Mouse (Mus musculus): Measurements from ENCODE around the gene Prkar1a. TPM values are rescaled to one million over a fixed set of nuclear protein-coding genes. Genes with fewer than 3 reads are reported as not detected.
A peak's percentile ranks its signal among the peaks of the same experiment; 100 is the strongest.

The Prkar1a gene
- polyA plus RNA-seq, 1 experiment from 2014 or later: 435 TPM

DNA sequence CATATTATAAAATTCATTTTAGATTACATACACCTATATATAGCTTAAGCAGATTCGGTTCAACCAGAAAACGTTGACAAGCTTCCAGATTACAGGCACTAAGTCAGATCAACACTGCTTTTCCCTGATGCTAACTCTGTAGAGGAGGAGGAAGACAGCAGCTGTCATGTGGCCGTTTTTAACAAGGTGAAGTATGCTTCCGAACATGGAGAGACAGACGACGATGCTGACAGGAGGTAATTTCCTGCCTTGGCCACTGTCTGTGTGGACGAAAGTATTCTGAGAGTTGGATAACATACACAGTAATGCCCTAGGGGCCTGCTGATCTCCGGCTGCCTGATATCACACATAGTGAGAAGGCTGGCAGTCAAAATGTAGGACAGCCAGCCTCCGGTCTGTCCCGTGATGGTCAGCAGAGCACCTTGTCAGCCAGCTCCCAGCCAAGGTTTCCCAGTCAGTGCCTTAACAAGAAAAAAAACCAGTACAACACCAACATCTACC is 20.1 kb upstream of the Prkar1a start:
- WGBS (ENCODE audit: insufficient replicate concordance): 14% methylated on average over 10 of the region's 10 CpGs
- peak overlapping the region; percentile 76 for H3K27ac ChIP-seq (ENCODE audit: low read depth, low read length)
- peak overlapping the region; percentile 22; the same call in 1 of the 2 replicates for H3K4me2 ChIP-seq
- H3K9ac ChIP-seq (ENCODE audit: low read depth, low read length): no peak overlapping the region
- no peaks in the 10 kb centered on the region for H3K27me3 ChIP-seq (ENCODE audit: control insufficient read depth, insufficient read depth, low read length)
- H3K9me3 ChIP-seq (replicated peaks; ENCODE audit: control insufficient read depth, low read length): no peaks in the 10 kb centered on the region
- peaks cover 7% of the 10 kb centered on the region; the same call in 1 of the 2 replicates for H3K4me1 ChIP-seq (ENCODE audit: control insufficient read depth, insufficient read depth, low read length)
- no peak overlapping the region for H3K4me3 ChIP-seq (ENCODE audit: low read depth, low read length)
- ATAC-seq (replicated peaks; ENCODE audit: insufficient number of reproducible peaks, low FRiP score, low TSS enrichment): peak; percentile 79; the same call in 1 of the 2 replicates
- no peaks in the 10 kb centered on the region for H3K36me3 ChIP-seq (ENCODE audit: control insufficient read depth, insufficient read depth, low read length)

DNA sequence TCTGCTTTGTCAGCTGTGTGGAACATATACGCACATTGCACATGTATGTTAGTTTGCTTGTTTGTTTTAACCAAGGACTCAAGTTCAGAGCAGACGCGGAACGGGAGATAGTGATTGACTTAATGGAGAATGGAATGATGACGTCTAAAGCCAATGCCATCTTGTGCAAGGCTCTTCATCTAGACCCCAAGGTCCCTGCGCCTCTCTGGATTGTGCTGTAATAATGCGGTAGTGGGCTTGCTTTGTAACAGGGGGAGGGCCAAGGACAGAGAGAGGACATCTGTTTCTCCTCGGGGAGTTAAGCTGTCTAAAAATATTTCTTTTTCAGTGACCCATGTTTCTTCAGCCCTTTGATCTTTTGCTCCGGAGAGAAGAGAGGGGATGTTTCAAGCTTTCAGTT is 14.3 kb upstream of the Prkar1a start:
- Histone ChIP-seq H3K27me3 (ENCODE audit: control insufficient read depth, insufficient read depth, low read length) (no peaks in the 10 kb centered on the region), H3K9me3 (replicated peaks; ENCODE audit: control insufficient read depth, low read length) (no peaks in the 10 kb centered on the region), H3K4me2 (no peak overlapping the region), H3K9ac (ENCODE audit: low read depth, low read length) (no peak overlapping the region), H3K4me3 (ENCODE audit: low read depth, low read length) (no peak overlapping the region), H3K4me1 (ENCODE audit: control insufficient read depth, insufficient read depth, low read length) (no peaks in the 10 kb centered on the region), H3K36me3 (ENCODE audit: control insufficient read depth, insufficient read depth, low read length) (no peaks in the 10 kb centered on the region), H3K27ac (ENCODE audit: low read depth, low read length) (no peak overlapping the region)
- no peak for ATAC-seq (replicated peaks; ENCODE audit: insufficient number of reproducible peaks, low FRiP score, low TSS enrichment)
- 73% methylated on average over 9 of the region's 9 CpGs for WGBS (ENCODE audit: insufficient replicate concordance)

DNA sequence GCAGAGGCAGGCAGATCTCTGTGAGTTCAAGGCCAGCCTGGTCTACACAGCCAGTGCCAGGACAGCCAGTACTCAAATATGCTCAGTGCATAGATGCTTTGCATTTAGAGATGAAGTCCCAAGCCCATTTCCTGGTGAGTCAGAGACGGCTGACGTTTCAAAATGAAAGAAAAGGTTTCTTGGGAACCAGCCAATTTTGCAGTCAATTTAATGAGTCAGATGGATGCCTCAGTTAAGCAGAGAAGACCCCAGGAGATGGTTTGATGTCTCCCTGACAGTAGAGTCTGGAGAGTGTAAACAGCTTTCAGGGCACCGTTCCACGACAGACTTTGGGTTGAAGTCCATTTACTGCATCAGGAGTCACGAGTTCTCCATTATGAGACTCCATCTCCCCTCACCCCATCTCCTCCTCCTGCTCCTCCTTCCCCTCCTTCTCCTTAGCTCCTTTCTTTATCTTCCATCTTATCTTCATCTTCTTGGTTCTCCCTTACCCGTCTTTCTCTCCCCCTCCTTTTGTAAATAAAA is 13.3 kb upstream of the Prkar1a start:
- no peak for ATAC-seq (replicated peaks; ENCODE audit: insufficient number of reproducible peaks, low FRiP score, low TSS enrichment)
- H3K36me3 ChIP-seq (ENCODE audit: control insufficient read depth, insufficient read depth, low read length): no peaks in the 10 kb centered on the region
- no peaks in the 10 kb centered on the region for H3K27me3 ChIP-seq (ENCODE audit: control insufficient read depth, insufficient read depth, low read length)
- H3K4me2 ChIP-seq: no peak overlapping the region
- H3K4me3 ChIP-seq (ENCODE audit: low read depth, low read length): no peak overlapping the region
- no peak overlapping the region for H3K27ac ChIP-seq (ENCODE audit: low read depth, low read length)
- no peaks in the 10 kb centered on the region for H3K4me1 ChIP-seq (ENCODE audit: control insufficient read depth, insufficient read depth, low read length)
- H3K9ac ChIP-seq (ENCODE audit: low read depth, low read length): no peak overlapping the region
- WGBS (ENCODE audit: insufficient replicate concordance): 70% methylated on average over 6 of the region's 6 CpGs
- no peaks in the 10 kb centered on the region for H3K9me3 ChIP-seq (replicated peaks; ENCODE audit: control insufficient read depth, low read length)

DNA sequence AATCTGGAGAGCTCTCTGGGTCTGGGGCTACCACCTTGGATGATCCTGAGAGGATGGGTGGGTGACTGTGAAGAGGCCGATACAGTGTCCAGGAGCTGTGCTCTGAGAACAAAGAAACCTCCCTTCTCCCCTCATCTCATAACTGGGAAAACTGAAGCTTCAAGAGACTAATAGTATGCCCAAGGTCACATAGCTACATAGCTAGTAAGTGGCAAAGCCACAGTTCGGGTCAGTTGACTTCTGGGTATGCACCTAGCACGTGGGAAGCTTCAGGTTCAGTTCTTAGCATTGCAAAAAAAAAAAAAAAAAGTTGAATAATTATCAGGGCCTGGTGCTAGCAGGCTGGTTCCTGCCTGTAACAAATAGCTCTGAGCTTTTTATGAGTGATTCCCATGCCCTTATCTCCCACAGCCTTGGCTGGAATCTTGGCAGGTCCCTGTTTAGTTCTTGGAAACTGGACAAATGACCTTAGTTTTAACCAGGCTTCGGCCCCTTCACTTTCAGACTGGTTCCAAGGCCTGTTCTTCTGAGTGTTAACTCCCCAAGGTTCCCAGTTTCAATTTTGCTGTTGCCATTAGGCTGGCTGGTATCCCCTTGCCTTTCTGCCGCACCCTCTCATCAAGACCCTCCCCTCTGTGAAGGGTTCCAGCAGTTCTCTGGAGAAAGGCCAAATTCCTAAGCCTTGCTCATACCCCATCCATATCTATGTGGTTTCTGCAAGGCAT is 7.5 kb upstream of the Prkar1a start:
- H3K36me3 ChIP-seq (ENCODE audit: control insufficient read depth, insufficient read depth, low read length): no peaks in the 10 kb centered on the region
- no peak overlapping the region for H3K4me3 ChIP-seq (ENCODE audit: low read depth, low read length)
- peaks cover 9% of the 10 kb centered on the region; the same call in 1 of the 2 replicates for H3K4me1 ChIP-seq (ENCODE audit: control insufficient read depth, insufficient read depth, low read length)
- ATAC-seq (replicated peaks; ENCODE audit: insufficient number of reproducible peaks, low FRiP score, low TSS enrichment): no peak
- WGBS (ENCODE audit: insufficient replicate concordance): 68% methylated on average over 5 of the region's 5 CpGs
- peak overlapping the region; percentile 57; the same call in 1 of the 2 replicates for H3K27ac ChIP-seq (ENCODE audit: low read depth, low read length)
- no peaks in the 10 kb centered on the region for H3K9me3 ChIP-seq (replicated peaks; ENCODE audit: control insufficient read depth, low read length)
- no peaks in the 10 kb centered on the region for H3K27me3 ChIP-seq (ENCODE audit: control insufficient read depth, insufficient read depth, low read length)
- no peak overlapping the region for H3K4me2 ChIP-seq
- H3K9ac ChIP-seq (ENCODE audit: low read depth, low read length): no peak overlapping the region

DNA sequence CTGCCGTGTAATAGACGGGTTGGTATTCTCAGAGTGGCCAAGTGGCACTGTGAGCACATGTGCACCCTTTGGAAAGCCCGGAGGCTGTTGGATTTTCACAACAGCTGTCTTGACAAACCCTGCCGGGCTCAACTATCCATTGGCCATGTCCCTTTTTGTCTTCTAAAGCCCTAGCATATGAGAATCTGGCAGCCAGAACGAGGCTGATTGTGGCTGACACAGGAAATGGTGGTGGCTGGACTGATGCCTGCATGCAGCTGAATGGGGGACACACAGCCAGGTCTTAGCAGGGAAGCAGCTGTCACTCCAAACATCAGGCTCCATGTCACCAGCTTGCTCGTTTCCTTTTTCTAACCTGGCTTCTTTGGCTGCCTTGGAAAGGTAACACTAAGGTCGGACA is 695 bp upstream of the Prkar1a start:
- H3K4me2 ChIP-seq: peak overlapping the region; percentile 92
- no peaks in the 10 kb centered on the region for H3K27me3 ChIP-seq (ENCODE audit: control insufficient read depth, insufficient read depth, low read length)
- peak overlapping the region; percentile 99; the same call in 1 of the 2 replicates for H3K27ac ChIP-seq (ENCODE audit: low read depth, low read length)
- no peak overlapping the region for H3K4me3 ChIP-seq (ENCODE audit: low read depth, low read length)
- H3K36me3 ChIP-seq (ENCODE audit: control insufficient read depth, insufficient read depth, low read length): no peaks in the 10 kb centered on the region
- no peak for ATAC-seq (replicated peaks; ENCODE audit: insufficient number of reproducible peaks, low FRiP score, low TSS enrichment)
- H3K9me3 ChIP-seq (replicated peaks; ENCODE audit: control insufficient read depth, low read length): no peaks in the 10 kb centered on the region
- 38% methylated on average over 7 of the region's 7 CpGs for WGBS (ENCODE audit: insufficient replicate concordance)
- H3K9ac ChIP-seq (ENCODE audit: low read depth, low read length): 0 out of 2 replicates have a peak overlapping the region, but pooled peaks have one; percentile 10
- peaks cover 30% of the 10 kb centered on the region for H3K4me1 ChIP-seq (ENCODE audit: control insufficient read depth, insufficient read depth, low read length)

DNA sequence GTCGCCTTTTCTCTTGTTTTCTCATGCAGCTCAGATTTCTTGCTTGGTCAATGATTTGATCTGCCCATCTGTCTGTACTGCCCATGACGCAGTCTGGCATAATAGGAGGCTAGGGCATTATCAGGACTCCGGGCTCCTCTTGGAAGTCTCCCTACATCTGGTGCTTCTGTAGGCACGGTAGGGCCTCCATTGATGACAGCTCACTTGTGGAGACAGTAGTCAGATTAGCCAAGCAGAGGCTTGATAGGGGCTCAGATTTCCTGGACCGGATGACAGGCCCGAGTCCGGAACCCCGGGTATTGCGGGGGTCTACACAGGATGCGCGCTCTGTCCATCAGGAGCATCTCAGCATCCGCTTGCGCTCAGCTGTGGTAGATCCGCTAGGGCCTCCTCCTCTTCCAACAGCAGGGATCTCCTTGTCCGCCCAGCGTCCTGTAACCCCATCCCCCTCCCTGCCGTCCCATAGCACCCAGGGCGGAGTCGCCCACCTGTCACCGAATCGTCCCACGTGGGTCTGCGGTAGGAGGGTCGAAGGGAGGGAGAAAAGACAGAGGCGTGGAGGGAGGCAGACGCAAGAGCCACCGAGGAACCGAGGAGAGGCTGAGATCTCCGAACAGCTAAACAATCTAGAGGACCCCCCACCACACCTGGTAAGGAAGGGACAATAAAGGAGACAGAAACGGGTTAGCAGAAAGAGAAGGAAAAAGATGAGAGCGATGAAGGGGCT is 933 bp downstream of the Prkar1a start:
- WGBS (ENCODE audit: insufficient replicate concordance): 1% methylated on average over 31 of the region's 31 CpGs
- Histone ChIP-seq H3K9ac (ENCODE audit: low read depth, low read length) (peak overlapping the region; percentile 88), H3K36me3 (ENCODE audit: control insufficient read depth, insufficient read depth, low read length) (peaks cover 5% of the 10 kb centered on the region; the same call in 1 of the 2 replicates), H3K9me3 (replicated peaks; ENCODE audit: control insufficient read depth, low read length) (no peaks in the 10 kb centered on the region), H3K4me2 (peak overlapping the region; percentile 92), H3K27ac (ENCODE audit: low read depth, low read length) (peak overlapping the region; percentile 99), H3K4me1 (ENCODE audit: control insufficient read depth, insufficient read depth, low read length) (peaks cover 36% of the 10 kb centered on the region), H3K4me3 (ENCODE audit: low read depth, low read length) (peak overlapping the region; percentile 74), H3K27me3 (ENCODE audit: control insufficient read depth, insufficient read depth, low read length) (no peaks in the 10 kb centered on the region)
- peak; percentile 68 for ATAC-seq (replicated peaks; ENCODE audit: insufficient number of reproducible peaks, low FRiP score, low TSS enrichment)

DNA sequence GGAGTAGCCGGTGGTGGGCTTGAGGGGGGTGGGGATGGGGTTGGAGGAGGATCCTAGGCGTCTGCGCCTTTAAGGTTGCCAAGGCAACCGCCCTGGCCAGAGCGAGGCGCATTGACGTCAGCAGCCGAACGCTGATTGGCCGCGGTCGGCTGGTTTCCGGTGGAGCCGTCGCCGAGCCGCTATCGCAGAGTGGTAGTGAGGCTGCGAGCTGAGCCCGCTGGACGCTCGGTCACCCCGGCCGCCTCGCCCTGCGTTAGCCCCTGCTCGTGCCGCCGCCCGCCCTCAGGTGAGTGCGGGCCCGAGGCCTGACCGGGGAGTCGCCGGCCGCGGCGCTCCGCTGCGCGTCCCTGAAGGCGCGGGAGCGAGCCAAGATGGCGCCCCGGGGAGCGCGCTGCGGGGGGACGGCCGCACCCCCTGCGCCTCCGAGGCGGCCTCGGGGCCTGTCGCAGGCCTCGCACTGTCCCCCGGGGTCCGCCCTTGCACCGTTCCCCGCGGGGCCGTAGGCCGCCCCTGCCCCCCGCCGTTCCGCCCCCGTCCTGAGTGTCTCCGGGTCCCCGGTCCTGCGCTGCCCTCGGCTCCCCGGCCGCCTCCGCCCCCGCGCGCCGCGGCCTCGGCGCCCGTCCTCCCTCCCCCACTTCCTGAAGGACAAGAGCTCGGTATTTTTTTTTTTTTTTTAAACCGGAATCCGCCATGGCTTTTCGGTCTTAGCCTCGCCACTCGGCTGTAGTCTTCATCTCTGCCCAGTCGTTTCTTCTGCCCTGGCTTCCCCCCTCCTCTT is 1.8 kb downstream of the Prkar1a start:
- under 1% methylated on average over 78 of the region's 90 CpGs for WGBS (ENCODE audit: insufficient replicate concordance)
- Histone ChIP-seq H3K9ac (ENCODE audit: low read depth, low read length) (peak overlapping the region; percentile 88), H3K36me3 (ENCODE audit: control insufficient read depth, insufficient read depth, low read length) (peaks cover 5% of the 10 kb centered on the region; the same call in 1 of the 2 replicates), H3K4me3 (ENCODE audit: low read depth, low read length) (peak overlapping the region; percentile 74), H3K4me2 (peak overlapping the region; percentile 92), H3K27me3 (ENCODE audit: control insufficient read depth, insufficient read depth, low read length) (no peaks in the 10 kb centered on the region), H3K9me3 (replicated peaks; ENCODE audit: control insufficient read depth, low read length) (no peaks in the 10 kb centered on the region), H3K4me1 (ENCODE audit: control insufficient read depth, insufficient read depth, low read length) (peaks cover 38% of the 10 kb centered on the region), H3K27ac (ENCODE audit: low read depth, low read length) (peak overlapping the region; percentile 99)
- ATAC-seq (replicated peaks; ENCODE audit: insufficient number of reproducible peaks, low FRiP score, low TSS enrichment): peak; percentile 92

DNA sequence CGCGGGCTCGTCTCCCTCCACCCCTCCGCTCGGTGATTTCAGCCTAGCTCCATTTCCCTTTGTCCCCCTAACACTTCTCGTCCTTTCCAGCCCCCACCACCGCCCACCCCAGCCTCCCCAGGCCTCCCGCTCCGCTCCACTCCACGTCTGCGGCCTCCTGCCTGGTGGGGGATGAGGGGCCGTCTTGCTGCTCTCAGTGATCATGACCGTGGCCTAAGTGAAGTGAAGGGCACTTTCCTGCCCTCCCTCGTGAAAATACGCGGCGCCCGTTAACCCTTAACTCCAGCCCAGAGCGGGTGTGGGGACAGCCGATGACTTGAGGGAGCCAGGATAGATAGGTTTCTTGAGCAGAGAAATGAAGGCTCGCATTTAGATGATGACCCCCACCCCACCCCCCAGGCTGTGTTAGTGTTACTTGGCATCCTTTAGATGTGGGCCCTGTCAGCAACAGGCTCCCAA is 2.4 kb downstream of the Prkar1a start:
- ATAC-seq (replicated peaks; ENCODE audit: insufficient number of reproducible peaks, low FRiP score, low TSS enrichment): no peak
- H3K4me3 ChIP-seq (ENCODE audit: low read depth, low read length): peak overlapping the region; percentile 74
- under 1% methylated on average over 21 of the region's 21 CpGs for WGBS (ENCODE audit: insufficient replicate concordance)
- peaks cover 5% of the 10 kb centered on the region for H3K36me3 ChIP-seq (ENCODE audit: control insufficient read depth, insufficient read depth, low read length)
- H3K27ac ChIP-seq (ENCODE audit: low read depth, low read length): peak overlapping the region; percentile 99
- no peaks in the 10 kb centered on the region for H3K9me3 ChIP-seq (replicated peaks; ENCODE audit: control insufficient read depth, low read length)
- H3K4me1 ChIP-seq (ENCODE audit: control insufficient read depth, insufficient read depth, low read length): peaks cover 40% of the 10 kb centered on the region
- peak overlapping the region; percentile 88 for H3K9ac ChIP-seq (ENCODE audit: low read depth, low read length)
- H3K4me2 ChIP-seq: peak overlapping the region; percentile 92
- H3K27me3 ChIP-seq (ENCODE audit: control insufficient read depth, insufficient read depth, low read length): no peaks in the 10 kb centered on the region

All from heart, embryonic 11.5 days (tissue).